Mouse (Mus musculus) liver, embryonic 14.5 days (tissue): Measurements from ENCODE around the gene Sap30l.

Experiments
- CTCF ChIP-seq: IDR thresholded peaks from 2 replicates; pipeline ENCODE4 v1.5.1; 2016; ENCODE audit warnings: antibody characterized with exemption, low read depth, control low read depth
- EP300 ChIP-seq: IDR thresholded peaks from 2 replicates; pipeline ENCODE4 v1.6.1; 2016; ENCODE audit warnings: antibody characterized with exemption, low read depth

- TF ChIP-seq CTCF (no peak), EP300 (no peak)
Measured at GRCm38 (mm10) chr11:57847396-57847795, 46.0 kb downstream of the Sap30l start.
